Mouse (Mus musculus) Muller cell, postnatal 12 days (primary cell): ENCODE results near the gene Rin2.

Source experiments
- DNase-seq: peaks from one replicate; pipeline ENCODE4 v3.0.0-alpha.2; 2015; ENCODE audit errors: inconsistent ontology term

The Rin2 gene

DNA sequence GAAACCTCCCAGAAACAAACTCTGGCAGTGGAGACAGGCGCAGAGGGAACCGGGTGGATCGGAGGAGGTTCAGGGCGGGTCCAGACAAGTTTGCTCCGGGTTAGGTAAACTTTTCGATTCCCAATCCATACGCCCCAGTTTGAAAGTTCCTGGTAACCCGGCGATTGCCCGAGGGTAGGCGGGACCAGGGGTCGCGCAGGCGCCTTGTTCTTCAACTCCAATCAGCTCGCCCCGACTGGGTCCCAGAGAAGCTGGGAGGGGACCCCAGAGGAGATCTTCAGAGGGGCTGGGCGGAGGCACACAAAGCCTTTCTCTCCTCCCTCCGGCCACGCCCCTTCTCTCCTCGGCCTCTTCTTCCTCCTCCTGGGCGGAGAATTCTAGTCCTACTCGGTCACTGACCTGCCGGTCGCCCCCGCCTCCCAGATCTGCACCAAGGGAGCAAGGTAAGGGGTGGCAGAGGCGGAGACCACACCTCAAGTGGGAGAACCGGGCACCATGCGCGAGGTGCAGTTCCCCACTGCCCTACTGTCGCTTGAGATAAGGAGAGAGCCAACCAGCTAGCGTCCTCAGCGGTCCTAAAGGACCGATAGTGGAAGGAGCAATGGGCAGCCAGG is at the start of gene Rin2:
Rin2 (plus strand) TSS at position 74 of the 614 bp plus-strand sequence.
- peak; percentile 90 for DNase-seq

GRCm38 (mm10) chr2:145631123-145631798 is 43.8 kb upstream of the Rin2 start:
- DNase-seq, result no peak

DNA sequence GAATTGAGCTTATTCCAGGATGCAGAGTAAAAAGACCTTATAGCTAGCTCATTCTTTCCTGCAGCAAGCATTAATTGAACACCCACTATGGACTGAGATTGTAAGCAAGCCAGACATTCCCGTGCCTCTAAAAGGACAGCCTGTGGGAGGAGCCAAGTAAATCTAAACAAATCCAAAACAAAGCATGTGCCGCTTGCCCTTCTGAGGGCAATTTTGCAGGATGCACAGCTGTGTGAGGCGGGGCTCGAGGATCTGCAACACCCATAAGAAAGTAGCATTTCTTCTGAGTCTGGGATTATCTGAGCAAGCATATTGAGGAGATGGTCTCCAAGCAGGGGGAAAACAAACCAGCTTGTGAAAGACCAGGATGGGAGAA is 43.2 kb upstream of the Rin2 start:
- no peak for DNase-seq

GRCm38 (mm10) chr2:145633811-145634210 is 41.2 kb upstream of the Rin2 start:
- no peak for DNase-seq

GRCm38 (mm10) chr2:145640255-145640984 is 34.6 kb upstream of the Rin2 start:
- DNase-seq, result no peak

GRCm38 (mm10) chr2:145655373-145655960 is 19.5 kb upstream of the Rin2 start:
- no peak for DNase-seq

DNA sequence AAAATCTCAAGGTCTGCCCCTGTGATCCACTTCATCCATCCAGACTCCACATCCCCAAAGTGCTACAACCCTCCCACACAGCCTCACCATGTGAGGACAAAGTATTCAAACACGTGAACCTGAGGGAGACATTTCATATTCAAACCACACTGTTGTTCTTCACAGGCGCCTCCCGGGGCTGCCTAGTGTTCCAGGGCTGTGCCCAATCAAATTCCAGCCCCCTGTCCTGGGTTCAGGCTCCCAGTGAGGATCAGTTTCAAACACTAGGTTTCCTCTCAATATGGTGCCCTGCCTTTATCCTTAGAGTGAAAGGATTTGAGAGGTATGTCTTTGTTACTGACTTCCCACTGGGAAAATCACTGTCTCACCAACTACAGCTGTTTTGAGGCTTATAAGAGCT is 18.9 kb upstream of the Rin2 start:
- peak; percentile 9 for DNase-seq

DNA sequence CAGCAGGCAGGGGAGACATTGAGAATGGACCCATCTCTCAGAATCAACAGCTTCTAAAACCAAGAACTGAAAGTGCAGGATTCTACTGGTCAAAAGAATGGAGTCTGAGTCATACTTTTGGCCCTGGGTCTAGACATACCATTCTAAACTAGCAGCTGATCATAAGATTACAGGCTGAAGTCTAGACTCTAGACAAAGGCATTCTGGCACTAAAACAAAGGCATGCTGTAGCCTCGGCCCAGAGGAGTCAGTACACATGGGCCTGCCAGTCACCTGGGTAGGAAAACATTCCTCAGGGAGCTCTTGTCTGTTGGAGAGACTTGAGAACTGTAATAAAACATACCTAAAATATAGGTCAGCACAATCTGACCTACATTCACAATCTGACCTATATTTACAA is 18.3 kb upstream of the Rin2 start:
- DNase-seq, result peak; percentile 92

DNA sequence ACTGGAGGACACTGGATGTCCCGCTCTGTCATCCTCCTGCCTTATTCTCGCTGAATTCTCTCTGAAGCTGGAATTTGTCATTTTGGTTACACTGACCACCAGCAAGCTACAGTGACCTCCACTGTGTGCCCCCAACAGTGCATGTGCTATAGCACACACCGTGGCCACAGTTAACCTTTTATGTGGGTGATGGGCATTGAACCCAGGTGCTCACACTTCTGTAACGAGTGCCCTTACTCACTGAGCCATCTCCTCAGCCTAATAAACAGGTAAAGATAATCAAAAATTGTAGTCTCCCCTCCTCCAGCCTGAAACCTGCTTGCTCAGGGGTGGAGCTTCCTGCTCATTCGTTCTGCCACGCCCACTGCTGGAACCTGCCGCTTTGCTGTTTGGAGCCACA is 13.8 kb upstream of the Rin2 start:
- no peak for DNase-seq

- no peak for DNase-seq
Measured at GRCm38 (mm10) chr2:145663899-145664298, 11.1 kb upstream of the Rin2 start.

DNA sequence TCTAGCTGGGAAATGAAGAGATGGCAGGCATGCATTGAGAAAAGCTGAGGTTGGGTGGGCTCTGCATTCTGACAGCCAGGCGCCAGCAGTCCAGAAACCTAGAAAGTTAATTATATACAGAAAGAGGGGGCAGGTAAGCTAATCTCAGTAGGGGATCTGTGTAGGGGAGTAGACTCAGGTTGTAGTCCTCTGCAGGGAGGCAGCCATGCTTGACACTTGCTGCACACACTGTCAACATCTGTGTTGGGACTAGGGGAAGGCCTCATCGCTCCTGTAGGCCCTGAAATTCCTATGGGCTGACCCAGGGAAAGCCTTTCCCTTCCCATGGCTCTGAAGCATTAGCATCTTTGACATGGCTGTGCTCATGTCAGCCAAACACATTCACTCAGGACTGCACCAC is 10.7 kb upstream of the Rin2 start:
- DNase-seq, result no peak

GRCm38 (mm10) chr2:145668135-145668534 is 6.9 kb upstream of the Rin2 start:
- DNase-seq, result no peak

- DNase-seq, result peak; percentile 22
Measured at GRCm38 (mm10) chr2:145670131-145670530, 4.9 kb upstream of the Rin2 start.

- peak; percentile 36 for DNase-seq
Measured at GRCm38 (mm10) chr2:145674496-145675141, 396 bp upstream of the Rin2 start.

DNA sequence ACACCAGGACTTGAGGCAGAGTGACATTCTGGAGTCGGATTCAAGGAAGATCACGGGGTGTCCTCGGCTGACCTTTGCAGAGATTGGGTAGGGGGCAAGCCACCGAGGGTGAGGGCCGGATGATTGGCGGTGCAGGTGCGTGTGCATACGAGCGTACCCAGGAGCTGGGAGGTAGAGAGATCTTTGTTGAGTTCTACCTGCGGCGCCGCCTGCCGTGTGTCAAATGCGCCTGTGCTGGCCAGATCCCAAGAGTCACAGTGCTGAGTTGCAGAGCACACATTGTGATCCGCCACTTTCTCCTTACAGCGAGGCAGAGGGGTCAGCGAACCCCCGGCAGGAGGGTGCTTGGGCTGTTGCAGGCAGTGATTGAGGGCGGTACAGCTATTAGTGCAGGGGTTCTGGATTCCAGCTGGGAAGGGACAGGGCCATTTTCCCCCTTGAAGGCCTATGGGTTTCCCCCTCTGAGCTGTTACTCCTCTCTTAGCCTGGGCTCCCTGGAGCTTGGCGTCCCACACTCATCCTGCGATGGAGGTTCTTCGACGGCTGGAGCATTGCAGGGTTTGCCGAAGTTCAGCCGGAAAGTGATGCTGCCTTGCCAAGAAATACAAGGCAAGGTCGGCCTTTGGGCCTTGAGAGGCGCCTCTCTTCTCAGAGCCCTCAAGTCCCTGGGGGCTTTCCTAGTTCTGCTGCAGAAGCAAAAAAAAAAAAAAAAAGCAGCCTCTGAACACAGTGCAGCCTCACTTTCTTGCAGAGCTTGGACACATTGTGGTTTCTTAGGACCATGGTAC is 935 bp downstream of the Rin2 start:
- no peak for DNase-seq

- peak; percentile 42 for DNase-seq
Measured at GRCm38 (mm10) chr2:145676544-145676925, 1.5 kb downstream of the Rin2 start.

DNA sequence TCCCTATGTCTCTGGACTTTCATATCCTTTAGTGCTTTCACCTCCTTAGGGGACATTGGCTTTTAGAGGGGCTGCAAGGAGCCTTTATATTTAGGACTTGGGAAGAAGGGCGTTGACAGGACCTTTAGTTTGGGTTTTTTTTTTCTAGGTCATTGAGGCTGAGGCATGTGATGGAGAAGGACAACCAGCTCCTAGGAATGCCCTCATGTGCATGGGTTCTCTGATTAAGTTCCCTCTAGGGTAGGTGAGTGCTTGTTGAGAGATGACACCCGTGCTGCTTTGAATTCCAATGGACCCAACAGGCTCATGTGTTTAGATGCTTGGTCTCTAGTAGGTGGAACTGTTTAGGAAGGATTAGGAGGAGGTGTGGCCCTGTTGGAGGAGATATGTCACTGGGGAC is 1.9 kb downstream of the Rin2 start:
- no peak for DNase-seq

DNA sequence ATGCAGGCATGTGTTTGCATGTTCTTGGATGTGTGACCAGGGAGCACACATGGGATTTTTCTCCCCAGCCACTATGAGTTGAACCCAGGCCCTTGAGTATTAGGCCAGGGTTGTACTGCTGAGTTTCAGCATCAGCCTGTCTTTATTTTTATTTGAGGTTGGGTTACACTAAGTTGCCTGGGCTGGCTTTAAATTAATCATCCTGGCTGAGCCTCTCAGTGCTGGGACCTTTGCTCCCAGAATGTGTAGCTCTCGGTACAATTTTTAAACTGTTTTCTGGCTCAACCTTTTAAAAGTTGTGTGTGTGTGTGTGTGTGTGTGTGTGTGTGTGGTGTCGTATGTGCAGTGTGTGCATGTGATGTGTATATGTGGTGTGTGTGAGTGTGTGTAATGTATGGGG is 5.1 kb downstream of the Rin2 start:
- no peak for DNase-seq

DNA sequence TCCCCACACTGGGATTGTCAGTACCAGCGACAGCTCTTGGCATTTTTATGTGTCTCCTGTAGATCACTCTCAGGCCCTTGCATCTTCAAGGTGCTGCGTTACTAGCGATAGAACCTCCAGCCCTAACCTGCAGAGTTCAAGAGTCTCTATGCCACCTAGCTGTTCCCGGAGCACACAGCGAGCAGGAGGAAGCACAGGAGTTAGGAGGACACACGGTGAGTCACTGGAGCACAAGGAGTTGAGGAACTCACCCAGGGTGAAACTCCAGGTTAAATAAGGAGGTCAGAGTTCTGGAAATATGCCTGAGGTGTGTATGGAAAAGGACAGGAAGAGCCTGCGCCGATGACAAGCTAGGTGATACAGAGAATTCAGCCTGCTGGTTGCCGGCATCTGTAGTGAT is 5.7 kb downstream of the Rin2 start:
- no peak for DNase-seq

DNA sequence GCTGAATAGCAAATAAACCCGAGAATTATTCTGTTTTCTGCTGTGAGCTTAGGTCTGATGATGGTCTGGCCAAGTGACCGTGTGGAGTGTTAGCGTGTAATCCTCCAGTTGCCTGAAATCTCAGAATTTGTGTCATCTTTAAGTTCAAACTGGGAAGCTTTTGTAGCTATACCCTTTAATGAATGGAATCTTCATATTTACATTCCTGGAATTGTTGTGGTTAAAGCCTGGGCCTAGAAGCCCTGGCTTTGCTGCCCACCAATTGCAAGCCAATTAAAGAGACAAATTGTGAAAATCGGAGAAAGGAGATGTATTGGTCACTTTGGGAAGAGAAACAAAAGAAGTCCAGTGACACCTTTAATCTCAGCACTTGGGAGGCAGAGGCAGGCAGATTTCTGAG is 6.6 kb downstream of the Rin2 start:
- peak; percentile 74 for DNase-seq

- DNase-seq, result no peak
Measured at GRCm38 (mm10) chr2:145682924-145683323, 7.9 kb downstream of the Rin2 start.
